Mouse (Mus musculus) G1E (cell line): Measurements from ENCODE around the gene Ppp2ca. TPM values are rescaled to one million over a fixed set of nuclear protein-coding genes. Genes with fewer than 3 reads are reported as not detected.

ENCODE experiments used
- ATAC-seq: 2 replicates; pipeline ENCODE4 v1.8.0; 2016; ENCODE audit warnings: mild to moderate bottlenecking; ENCODE audit not compliant: insufficient number of reproducible peaks, poor library complexity, low FRiP score, severe bottlenecking; ENCODE audit errors: extremely low read depth
- DNase-seq: peaks from one replicate; pipeline ENCODE4 v3.0.0; 2012; ENCODE audit warnings: low spot score
- H3K27me3 ChIP-seq: 2 replicates; pipeline ENCODE4 v1.6.1; 2012; ENCODE audit warnings: mild to moderate bottlenecking, low read length, inconsistent platforms; ENCODE audit not compliant: insufficient read depth
- H3K36me3 ChIP-seq: replicated peaks from 2 replicates; pipeline ENCODE3; 2012; ENCODE audit warnings: mild to moderate bottlenecking, inconsistent platforms
- H3K4me1 ChIP-seq: 2 replicates; pipeline ENCODE4 v1.6.1; 2012; ENCODE audit warnings: low read depth, low read length, inconsistent platforms, mixed read lengths; ENCODE audit not compliant: insufficient read depth
- H3K4me3 ChIP-seq: 2 replicates; pipeline ENCODE4 v1.5.1; 2012; ENCODE audit warnings: low read depth, mild to moderate bottlenecking, inconsistent platforms, low read length, moderate library complexity, mixed read lengths
- H3K9me3 ChIP-seq: replicated peaks from 2 replicates; pipeline ENCODE4 v1.6.1; 2012; ENCODE audit warnings: inconsistent platforms
- CTCF ChIP-seq: IDR thresholded peaks from 2 replicates; pipeline ENCODE4 v1.5.1; 2012; ENCODE audit warnings: low read depth, low read length, inconsistent platforms, mixed read lengths
- GATA1 ChIP-seq: IDR thresholded peaks from 2 replicates; pipeline ENCODE4 v1.6.1; 2012; ENCODE audit warnings: borderline replicate concordance, low read length, inconsistent platforms, mixed read lengths
- GATA2 ChIP-seq: IDR thresholded peaks from 2 replicates; pipeline ENCODE4 v1.6.1; 2012; ENCODE audit warnings: low read depth, low read length, inconsistent platforms, borderline replicate concordance
- POLR2AphosphoS5 ChIP-seq: IDR thresholded peaks from 2 replicates; pipeline ENCODE4 v1.6.1; 2012; ENCODE audit warnings: low read depth, low read length, inconsistent platforms; ENCODE audit not compliant: insufficient replicate concordance
- TAL1 ChIP-seq: conservative IDR thresholded peaks from 2 replicates; pipeline ENCODE4 v1.6.1; 2012; ENCODE audit warnings: low read depth, low read length, inconsistent platforms, mixed read lengths
- polyA plus RNA-seq: library from polyadenylated mRNA; stranded (reverse); fragments of >175 nt; gene quantifications from 2 replicates; pipeline ENCODE4 v1.2.3, GENCODE M21; 2012
- total RNA-seq, 2 experiments: library from RNA; stranded (forward) in 1 of 2; stranded (reverse) in 1 of 2; fragments of 200-1000 nt in 1 of 2; fragments of >200 nt in 1 of 2; fragmentation: Nextera tagmentation in 1 of 2; gene quantifications; 2 replicates each; pipeline ENCODE4 v1.2.3; 2014 to 2017

The Ppp2ca gene
- total and polyA plus RNA-seq, 3 experiments, result 16.4 to 109 (median 101) TPM

DNA sequence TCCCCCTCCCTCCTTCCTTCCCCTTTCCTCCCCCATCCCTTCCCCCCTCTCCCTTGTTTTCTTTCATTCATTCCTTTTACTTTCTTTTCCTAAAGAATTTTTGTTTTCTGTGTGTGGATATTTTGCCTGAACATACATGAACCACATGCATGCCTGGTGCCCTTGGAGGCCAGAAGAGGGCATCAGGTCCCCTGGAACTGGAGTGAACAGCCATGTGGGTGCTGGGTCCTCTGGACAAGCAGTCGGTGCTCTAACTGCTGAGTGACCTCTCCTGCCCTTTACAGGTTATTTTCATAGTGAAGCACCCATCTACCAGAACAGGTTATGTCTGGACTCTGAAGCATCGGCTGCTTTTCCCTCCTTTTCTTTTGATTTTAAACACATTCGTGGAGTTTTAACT lies 34.1 kb upstream of the Ppp2ca start:
- DNase-seq, result no peak
- no peaks in the 10 kb centered on the region; the same call in 1 of the 2 replicates for H3K27me3 ChIP-seq
- ATAC-seq, result no peak
- peaks cover 50% of the 10 kb centered on the region for H3K4me1 ChIP-seq
- no peak overlapping the region for H3K4me3 ChIP-seq
- TF ChIP-seq TAL1 (no peak), POLR2AphosphoS5 (no peak), CTCF (no peak), GATA1 (no peak), GATA2 (no peak)
- H3K36me3 ChIP-seq, result no peaks in the 10 kb centered on the region
- H3K9me3 ChIP-seq, result no peaks in the 10 kb centered on the region

DNA sequence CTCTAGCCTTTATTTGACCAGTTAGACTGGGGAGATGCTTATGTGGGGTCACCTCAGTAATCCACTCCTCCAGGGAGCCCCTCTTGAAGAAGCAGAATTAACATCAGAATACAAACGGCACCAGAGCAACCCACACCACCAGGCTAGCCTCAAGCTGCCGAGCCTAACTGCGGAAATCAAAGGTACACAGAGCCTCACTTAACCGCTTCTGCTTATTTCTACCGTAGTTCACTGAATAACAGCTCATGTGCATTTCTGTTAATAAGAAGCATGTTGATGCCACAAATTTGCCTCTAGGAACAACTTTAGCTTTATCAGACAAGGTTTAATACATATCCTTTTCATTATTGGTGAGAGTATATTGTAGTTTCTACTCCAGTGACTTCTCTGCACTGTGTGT lies 32.6 kb upstream of the Ppp2ca start:
- ATAC-seq (no peak; the same call in 1 of the 2 replicates), DNase-seq (no peak)
- Histone ChIP-seq H3K9me3 (no peaks in the 10 kb centered on the region), H3K4me3 (no peak overlapping the region), H3K36me3 (no peaks in the 10 kb centered on the region), H3K4me1 (peaks cover 41% of the 10 kb centered on the region), H3K27me3 (no peaks in the 10 kb centered on the region)
- TF ChIP-seq CTCF, result no peak
- no peak for TF ChIP-seq TAL1

DNA sequence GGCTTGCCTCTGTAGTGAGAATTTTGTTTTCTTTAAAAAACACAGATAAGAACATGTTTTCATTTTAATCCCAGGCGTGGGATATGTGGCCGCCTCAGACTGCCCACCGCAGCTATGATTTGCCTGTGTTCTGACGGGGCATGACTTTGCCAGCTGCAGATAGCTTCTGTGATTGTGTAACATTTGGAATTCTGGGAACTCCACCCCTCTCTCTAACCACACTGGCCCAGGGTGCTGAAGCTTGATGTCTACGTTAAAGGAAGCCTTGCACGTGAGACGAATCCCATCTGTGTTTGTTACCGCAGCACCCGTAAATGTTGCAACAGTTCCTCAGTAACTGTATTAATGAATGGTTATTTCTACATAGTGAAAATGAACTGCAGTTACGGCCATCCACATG lies 26.7 kb upstream of the Ppp2ca start:
- Histone ChIP-seq H3K4me1 (peaks cover 64% of the 10 kb centered on the region), H3K4me3 (no peak overlapping the region), H3K36me3 (no peaks in the 10 kb centered on the region), H3K27me3 (peaks cover 2% of the 10 kb centered on the region; the same call in 1 of the 2 replicates), H3K9me3 (no peaks in the 10 kb centered on the region)
- TF ChIP-seq CTCF, result no peak
- no peak for TF ChIP-seq GATA2
- TF ChIP-seq POLR2AphosphoS5, result no peak
- no peak for TF ChIP-seq GATA1
- ATAC-seq (no peak), DNase-seq (peak; percentile 43)

DNA sequence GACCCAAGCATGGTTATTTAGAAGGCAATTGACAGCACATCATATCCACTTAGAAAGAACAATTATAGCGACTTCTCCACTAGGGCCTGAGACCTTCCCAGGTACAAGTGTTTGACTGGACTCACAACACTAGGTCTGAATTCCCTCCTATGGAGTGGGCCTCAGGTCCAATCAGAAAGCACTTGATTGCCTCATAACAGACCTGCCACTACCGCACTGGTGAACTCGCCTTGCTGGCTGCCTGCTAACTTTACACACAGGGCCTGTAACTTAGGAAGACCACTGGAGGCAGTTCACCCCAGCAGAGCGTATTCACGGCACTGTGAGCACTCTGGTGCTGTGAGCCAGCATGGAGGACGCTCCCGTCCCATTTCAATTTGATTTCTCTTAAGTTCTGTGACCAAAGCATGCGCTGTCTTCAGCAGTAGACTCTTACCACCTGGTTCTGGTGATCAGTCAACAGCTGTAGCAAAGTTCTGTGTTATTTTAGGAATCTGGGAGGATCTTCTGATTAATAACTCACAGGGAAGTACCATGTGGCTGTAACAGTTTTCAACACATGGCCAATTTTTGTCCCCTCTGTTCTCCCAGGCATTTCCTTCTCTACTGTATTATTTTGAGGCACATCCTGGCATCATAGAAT lies 24.8 kb upstream of the Ppp2ca start:
- TF ChIP-seq TAL1, result no peak
- TF ChIP-seq GATA2, result no peak
- Histone ChIP-seq H3K4me1 (peaks cover 74% of the 10 kb centered on the region), H3K36me3 (no peaks in the 10 kb centered on the region), H3K4me3 (peak overlapping the region; percentile 20; the same call in 1 of the 2 replicates), H3K9me3 (no peaks in the 10 kb centered on the region), H3K27me3 (peaks cover 2% of the 10 kb centered on the region; the same call in 1 of the 2 replicates)
- ATAC-seq, result no peak
- DNase-seq, result no peak

DNA sequence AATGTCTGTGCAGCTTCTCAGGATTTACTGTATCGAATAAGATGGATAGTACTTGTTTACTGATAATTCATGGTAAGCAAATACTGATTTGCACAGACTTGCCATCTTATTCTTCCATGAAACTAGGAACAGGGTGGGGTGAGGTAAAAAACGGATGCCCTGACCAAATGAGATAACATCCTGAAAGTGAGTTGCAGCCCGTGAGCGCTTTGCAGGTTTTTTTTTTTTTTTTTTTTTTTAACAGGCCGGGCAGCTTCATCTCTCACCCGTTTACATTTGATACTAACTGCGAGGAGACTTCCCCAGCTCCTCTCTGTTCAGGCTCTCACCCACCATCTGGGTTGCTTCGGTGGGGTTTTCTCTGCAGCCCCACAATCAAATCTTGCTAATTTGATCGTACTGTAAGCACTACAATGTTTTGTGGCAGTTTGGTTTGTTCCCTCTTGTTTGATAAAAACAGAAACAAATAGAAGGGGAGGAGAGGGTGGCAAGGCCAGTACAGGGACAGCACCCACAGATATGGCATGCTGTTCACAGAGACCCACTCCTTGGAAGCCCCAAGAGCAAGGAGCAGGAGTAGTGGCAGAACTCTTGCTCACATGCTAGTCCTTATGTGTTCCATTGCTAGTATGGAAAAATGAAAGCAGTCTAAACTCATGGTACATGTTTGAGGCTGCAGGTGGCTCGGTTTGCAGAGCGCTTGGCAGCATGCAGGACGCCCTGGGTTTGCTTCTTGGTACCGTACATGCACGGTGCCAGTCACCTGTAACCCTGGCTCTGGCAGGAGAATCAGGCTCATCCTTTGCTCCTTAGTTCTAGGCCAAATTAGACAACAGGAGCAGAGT lies 23.6 kb upstream of the Ppp2ca start:
- Histone ChIP-seq H3K4me1 (peaks cover 72% of the 10 kb centered on the region), H3K9me3 (no peaks in the 10 kb centered on the region), H3K36me3 (no peaks in the 10 kb centered on the region), H3K4me3 (peak overlapping the region; percentile 61; the same call in 1 of the 2 replicates), H3K27me3 (peaks cover 2% of the 10 kb centered on the region; the same call in 1 of the 2 replicates)
- DNase-seq, result peak; percentile 53
- peak; percentile 66 for ATAC-seq
- TF ChIP-seq GATA2, result no peak
- TF ChIP-seq CTCF, result no peak
- peak; percentile 2; the same call in 1 of the 2 replicates for TF ChIP-seq TAL1
- TF ChIP-seq POLR2AphosphoS5, result no peak

DNA sequence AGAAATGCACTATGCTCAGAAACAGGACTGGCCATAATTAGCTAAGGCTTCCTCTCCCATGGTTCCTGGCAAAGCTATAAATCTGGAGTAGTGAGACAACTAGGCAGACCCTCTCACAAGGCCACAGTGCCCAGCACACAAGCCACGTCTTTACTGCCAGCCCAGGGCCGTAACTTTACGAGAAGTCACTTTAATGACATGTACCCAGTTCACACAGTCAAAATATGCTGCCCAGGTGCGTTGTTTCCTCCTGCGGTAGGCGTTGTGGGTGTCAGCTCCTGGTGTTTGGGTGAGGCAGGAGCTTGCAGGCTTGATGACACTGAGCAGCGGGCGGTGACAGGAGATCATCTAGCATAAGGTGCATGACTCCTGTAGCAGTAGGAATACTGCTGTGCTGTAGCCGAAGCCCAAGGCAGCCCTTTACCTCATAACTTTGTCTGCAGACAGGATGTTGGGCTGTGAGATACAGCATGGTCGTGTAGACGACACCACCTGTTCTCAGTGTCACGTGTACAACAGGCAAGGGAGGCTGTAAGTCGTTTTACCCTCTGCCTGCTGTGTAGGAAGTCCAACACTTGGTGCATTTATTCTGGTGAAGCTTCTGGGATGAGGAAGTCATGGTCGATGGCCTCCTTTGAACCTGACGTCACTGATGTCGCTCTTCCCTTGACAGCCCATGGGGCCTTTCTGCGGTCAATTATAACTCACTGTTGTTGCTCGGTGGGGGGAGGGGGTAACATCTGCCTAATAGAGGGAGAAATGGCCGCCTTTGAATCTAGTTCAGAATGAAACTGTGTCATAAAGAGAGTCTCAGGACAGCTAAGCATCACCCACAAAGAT lies 22.5 kb upstream of the Ppp2ca start:
- no peaks in the 10 kb centered on the region for H3K36me3 ChIP-seq
- H3K4me3 ChIP-seq, result peak overlapping the region; percentile 59; the same call in 1 of the 2 replicates
- H3K4me1 ChIP-seq, result peaks cover 74% of the 10 kb centered on the region
- no peak for TF ChIP-seq CTCF
- TF ChIP-seq GATA1, result no peak
- no peak for TF ChIP-seq GATA2
- no peak for TF ChIP-seq TAL1
- no peak for TF ChIP-seq POLR2AphosphoS5
- peaks cover 7% of the 10 kb centered on the region; the same call in 1 of the 2 replicates for H3K27me3 ChIP-seq
- H3K9me3 ChIP-seq, result no peaks in the 10 kb centered on the region
- DNase-seq, result no peak
- ATAC-seq, result peak; percentile 9
